Mouse (Mus musculus): ENCODE measurements at regions not wholly inside any gene's neighbourhood (a gene's known extent, or its start where the extent isn't known, plus 50 kb on each side); places are given as distances from the start of the nearest gene placed in this dataset.

GRCm38 (mm10) chr10:9312326-9312725 is 362.7 kb downstream of the Samd5 start:
- TF ChIP-seq CTCF (IDR thresholded peaks at IDR 0.05; ENCODE audit: low read depth, low read length) = no peak
- TF ChIP-seq POLR2A (IDR thresholded peaks at IDR 0.05; ENCODE audit: borderline replicate concordance, low read depth, low read length) = no peak
